Mouse (Mus musculus): Measurements from ENCODE around the gene Kcmf1.
"Not testable (repeated sequence)": the region's sequence is repeated elsewhere in the genome, so short reads cannot be mapped to it uniquely, and the experiment has no call there.

The Kcmf1 gene

DNA sequence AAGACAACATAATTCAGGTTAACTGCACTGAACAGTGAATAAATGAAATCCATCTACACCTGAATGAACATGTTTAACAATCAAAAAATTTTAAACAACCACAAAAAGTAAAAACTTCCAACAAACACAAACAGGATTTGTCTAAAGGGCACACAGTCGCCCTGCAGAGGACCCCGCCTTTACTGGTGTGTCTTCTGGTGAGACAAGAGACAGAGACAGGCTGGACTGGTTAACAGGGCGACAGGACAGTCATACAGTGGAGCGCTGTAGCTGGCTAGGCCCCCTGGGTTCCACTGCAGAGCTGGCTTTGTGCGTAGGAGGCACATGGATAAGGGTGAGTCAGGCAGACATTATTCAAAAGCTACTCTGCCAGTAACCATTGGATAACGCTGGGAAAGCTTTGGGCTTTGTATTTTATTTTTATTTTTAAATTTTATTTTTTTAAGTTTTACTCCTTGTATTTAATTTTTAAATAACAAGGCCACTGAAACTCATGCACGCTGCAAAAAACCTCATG lies 57.7 kb downstream of the Kcmf1 start:
- DNase-seq (ENCODE audit: low spot score): no peak

- no peak for DNase-seq (ENCODE audit: low spot score)
Measured at GRCm38 (mm10) chr6:72840867-72841780, 58.7 kb downstream of the Kcmf1 start.

- DNase-seq (ENCODE audit: low spot score): no peak
Measured at GRCm38 (mm10) chr6:72837756-72838155, 62.0 kb downstream of the Kcmf1 start.

DNA sequence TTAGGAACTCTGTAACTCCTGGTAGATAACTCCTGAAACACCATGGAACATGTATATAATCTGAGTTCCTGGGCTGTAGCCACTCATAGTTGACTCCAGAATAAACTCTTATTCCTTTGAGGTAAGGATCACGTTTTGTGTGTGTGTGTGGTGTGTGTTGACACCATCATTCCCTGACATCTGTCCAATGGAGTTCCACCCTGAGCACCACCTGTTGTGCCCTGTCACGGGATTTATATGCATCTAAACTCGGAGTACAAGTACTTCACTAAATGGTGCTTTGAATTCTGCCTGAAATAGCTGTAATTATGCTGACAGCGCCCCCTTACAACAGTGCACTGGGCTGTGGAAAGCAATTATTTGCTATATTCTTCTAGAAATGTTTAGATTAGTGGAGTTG lies 65.3 kb downstream of the Kcmf1 start:
- no peak for DNase-seq (ENCODE audit: low spot score)

DNA sequence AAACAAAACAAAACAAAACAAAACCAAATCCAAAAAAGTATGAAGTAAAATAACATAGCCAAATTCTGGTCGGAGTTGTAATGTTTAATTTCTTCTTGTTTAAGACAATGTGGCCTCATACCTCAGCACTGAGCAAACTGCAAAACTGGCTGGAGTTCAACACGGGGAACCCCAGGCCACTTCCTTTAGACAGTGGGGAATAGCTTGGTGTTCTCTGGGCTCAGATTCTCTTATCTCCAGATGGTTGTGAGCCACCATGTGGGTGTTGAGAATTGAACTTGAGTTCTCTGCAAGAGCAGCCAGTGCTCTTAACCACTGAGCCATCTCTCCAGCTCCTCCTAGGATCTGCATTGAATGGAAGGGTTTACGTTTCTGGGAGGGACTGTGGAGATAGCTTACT lies 67.9 kb downstream of the Kcmf1 start:
- DNase-seq (ENCODE audit: low spot score): no peak

DNA sequence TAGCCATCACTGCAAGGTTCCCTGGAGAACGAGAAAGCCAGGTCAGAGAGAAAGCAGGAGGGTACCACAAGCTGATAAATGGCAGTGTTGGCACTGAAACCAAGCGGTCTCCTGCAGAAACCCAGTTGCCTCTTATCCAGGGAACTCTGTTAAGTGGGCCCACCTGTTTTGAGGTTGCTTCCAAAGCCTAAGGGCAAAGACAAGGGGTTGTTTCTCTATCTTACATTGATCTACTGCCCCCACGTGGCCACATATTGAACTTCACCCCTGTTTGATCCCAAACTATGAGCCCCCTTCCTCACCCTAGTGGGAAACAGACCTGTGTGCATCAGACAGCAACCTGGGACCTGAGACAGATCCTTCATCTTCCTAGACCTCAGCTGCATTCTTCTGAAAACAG lies 68.5 kb downstream of the Kcmf1 start:
- DNase-seq (ENCODE audit: low spot score): peak; percentile 11

DNA sequence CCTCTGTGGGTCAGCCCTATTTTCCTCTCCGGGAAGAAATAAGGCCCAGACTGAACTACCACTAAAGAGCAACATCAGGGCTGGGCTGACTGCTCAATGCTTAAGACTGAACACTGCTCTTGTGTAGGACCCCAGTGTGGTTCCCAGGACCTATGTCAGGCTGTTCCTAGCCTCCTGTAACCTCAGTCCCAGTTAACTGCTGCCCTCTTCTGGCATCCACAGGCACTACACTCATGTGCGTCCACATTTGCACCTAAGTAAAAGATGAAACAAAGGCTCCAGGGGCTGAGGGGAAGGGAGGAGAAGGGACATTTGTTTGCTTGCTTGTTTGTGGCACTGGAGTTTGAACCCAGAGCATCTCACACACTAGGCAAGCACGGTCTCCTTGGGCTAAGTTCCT lies 70.9 kb downstream of the Kcmf1 start:
- DNase-seq (ENCODE audit: low spot score): peak; percentile 2

- not testable (repeated sequence) for DNase-seq (ENCODE audit: low spot score)
Measured at GRCm38 (mm10) chr6:72828037-72828436, 71.7 kb downstream of the Kcmf1 start.

GRCm38 (mm10) chr6:72825762-72826161 lies 74.0 kb downstream of the Kcmf1 start:
- no peak for DNase-seq (ENCODE audit: low spot score)

- DNase-seq (ENCODE audit: low spot score): no peak
Measured at GRCm38 (mm10) chr6:72824971-72825737, 74.6 kb downstream of the Kcmf1 start.

DNA sequence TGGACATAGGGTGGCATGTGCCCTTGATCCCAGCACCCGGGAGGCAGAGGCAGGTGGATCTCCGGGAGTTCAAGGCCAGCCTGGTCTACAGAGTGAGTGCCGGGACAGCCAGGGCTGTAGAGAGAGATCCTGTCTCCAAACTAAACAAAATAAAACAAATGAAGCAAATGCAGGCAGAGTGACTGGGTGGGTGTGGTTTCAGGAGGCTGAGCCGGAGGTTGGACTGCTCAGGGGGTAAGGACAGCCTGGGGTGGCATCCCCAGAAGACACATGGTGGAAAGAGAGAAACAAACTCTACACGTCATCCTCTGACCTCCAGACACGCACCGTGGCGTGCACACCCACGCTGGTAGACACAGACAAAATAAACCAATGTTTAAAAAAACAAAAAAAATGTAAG lies 86.3 kb downstream of the Kcmf1 start:
- no peak for DNase-seq (ENCODE audit: low spot score)

GRCm38 (mm10) chr6:72810248-72810647 lies 89.5 kb downstream of the Kcmf1 start:
- no peak for DNase-seq (ENCODE audit: low spot score)

DNA sequence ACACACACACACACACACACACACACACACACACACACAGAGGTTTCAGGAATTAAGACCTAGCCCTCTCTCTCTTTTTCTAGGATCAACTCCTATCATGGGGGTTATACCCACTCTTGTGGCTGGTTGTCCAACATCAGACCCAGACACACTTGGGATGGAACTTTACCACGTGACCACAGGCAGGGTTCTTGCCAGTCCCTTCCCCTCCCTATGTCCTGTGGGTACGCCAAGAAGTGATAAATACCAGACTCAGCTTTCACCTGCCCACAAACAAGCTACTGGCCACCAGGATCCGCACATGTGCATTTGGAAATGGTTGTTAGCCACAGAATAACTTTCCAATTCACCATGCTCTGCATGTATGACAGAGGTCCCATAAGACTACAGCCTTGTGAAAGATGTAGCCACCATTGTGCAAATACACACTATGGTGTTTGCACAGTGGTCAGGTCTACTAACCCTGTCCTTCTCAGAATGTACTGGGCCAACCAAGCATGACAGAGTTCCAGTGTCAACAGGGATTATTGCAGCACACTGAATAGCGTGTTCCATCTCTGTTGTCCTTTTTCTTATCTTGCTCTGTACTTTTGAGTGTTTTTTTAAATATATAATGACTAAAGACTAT lies 90.1 kb downstream of the Kcmf1 start:
- DNase-seq (ENCODE audit: low spot score): no peak

DNA sequence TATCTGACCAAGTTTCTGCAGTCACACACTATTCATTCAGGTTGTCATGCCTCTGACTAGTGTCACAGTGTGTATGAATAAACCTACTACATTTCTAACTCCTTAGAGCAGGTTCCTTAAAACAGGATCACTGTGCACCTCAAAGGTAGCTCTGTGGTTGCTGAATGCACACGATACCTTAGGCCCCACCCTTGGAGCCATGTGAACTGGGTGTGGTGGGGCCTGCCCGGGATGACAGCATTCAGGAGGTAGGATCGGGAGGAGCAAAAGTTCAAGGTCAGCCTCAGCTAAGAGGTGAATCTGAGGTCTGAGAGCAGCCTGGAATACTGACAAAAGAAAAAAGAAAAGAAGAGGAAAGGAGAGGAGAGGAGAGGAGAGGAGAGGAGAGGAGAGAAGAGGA lies 91.4 kb downstream of the Kcmf1 start:
- no peak for DNase-seq (ENCODE audit: low spot score)

DNA sequence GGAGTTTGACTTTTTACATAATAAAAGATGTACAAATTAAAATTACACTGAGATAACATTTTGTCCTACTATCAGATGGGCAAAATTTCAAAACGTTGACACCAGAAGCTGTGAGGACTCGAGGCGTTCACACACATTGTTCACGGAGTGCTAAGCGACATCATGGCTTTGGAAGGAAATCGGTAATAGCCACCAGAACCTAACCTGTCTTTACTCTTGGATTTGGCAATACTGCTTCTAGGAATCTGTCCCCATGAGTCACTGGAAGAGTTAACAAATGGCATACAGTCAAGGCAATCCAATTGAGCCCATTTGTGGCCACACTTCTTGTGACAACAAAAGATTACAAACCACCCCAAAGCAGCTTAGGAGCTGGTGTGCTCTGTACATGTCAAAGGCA lies 96.1 kb downstream of the Kcmf1 start:
- no peak for DNase-seq (ENCODE audit: low spot score)

GRCm38 (mm10) chr6:72802119-72802518 lies 97.7 kb downstream of the Kcmf1 start:
- DNase-seq (ENCODE audit: low spot score): no peak

GRCm38 (mm10) chr6:72800641-72801040 lies 99.1 kb downstream of the Kcmf1 start:
- no peak for DNase-seq (ENCODE audit: low spot score)

DNA sequence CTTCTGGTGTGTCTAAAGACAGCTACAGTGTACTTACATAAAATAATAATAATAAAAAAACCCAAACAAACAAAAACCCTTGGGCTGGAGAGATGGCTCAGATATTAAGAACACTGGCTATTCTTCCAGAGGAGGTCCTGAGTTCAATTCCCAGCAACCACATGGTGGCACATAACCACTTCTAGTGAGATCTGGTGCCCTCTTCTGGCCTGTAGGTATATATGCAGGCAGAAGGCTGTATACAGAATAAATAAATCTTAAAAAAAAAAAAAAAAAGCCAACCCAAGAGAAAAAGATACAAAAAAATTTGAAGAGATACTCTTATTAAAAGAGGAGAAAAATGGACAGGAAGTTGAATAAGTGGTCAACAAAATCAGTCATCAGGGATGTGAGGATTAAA lies 102.0 kb downstream of the Kcmf1 start:
- no peak for DNase-seq (ENCODE audit: low spot score)

DNA sequence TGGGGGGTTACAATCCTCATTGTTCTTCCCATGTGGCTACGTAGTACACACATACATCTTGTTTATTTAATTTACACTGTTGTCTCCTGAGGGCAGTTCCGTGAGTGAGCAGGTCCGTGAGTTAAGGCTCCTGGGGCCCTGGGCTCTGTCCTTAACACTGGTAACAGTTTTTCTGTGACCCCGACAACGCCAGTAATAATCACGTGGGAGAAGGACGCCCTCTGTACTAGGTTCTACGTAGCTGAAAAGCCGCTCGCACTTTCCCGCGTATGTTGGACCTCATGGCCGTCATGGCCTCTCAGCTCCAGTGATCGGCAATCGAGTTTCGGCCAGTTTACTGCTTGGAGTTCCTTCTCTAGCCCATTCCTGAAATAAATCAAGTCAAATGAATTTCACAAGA lies 104.3 kb downstream of the Kcmf1 start:
- DNase-seq (ENCODE audit: low spot score): no peak

DNA sequence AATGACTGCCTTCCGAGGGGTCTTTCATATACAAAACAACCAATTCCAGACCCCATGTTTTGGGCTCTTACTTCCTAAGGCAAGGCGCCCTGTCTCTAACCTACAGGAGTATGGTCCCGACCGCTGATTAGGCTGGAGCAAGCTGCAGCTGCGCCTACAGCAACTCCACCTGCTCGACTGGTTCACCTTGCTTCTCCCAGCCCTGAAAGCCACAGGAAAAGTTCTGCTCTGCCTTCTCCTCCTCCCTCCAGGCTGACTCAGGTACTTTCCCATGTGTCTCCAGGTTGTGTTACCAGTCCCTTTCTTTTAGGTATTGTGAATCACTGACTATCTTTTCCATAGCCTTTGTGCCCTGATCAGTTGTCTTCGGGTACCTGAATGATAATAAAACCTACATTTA lies 104.9 kb downstream of the Kcmf1 start:
- DNase-seq (ENCODE audit: low spot score): no peak

- DNase-seq (ENCODE audit: low spot score): no peak
Measured at GRCm38 (mm10) chr6:72792641-72793040, 107.1 kb downstream of the Kcmf1 start.
